In the genomic region with DNA sequence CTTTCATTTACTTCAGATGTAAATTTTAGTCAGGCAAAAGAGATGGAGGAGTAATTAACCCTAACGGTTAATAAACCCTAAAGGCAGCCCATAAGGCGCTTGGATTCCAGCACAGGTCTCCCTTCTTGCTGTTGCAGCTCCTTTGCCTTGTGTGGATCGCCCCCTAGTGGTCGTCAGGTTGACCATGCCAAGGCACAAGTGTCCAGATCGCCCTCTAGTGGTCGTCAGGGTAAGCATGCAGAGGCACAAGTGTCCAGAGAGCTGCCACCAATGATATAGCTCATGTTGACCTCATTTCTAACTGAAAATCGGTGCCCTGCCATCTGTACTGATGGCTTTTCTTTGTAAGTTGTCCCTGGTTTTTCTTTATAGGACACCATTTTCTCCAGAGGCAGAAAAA, we compare ENCODE assay signal across 9 mouse cellular contexts. TPM values are rescaled to one million over a fixed set of nuclear protein-coding genes. Genes with fewer than 3 reads are reported as not detected.
DNase-seq lines count a peak whose midpoint lies in the region; ATAC-seq lines count a peak whose summit lies in the region.
"Had no signal": no experiment of that assay in that cellular context is flagged by ENCODE, and none has a peak within 500 bp of the region (broad histone marks: within the 10 kb centered on the region; RNA-seq: fewer than 3 reads in every experiment).

No protein-coding gene starts in this region.

- no peaks in the 10 kb centered on the region for H3K36me3 ChIP-seq in heart, embryonic 11.5 days (ENCODE audit: control insufficient read depth, insufficient read depth, low read length)
- H3K36me3 ChIP-seq: stomach, embryonic 15.5 days had no signal

- no peak for ATAC-seq in heart, embryonic 11.5 days (replicated peaks; ENCODE audit: insufficient number of reproducible peaks, low FRiP score, low TSS enrichment)

- H3K27ac ChIP-seq in heart, embryonic 11.5 days (ENCODE audit: low read depth, low read length), result no peak overlapping the region
- H3K27ac ChIP-seq: stomach, embryonic 15.5 days had no signal

- no peaks in the 10 kb centered on the region for H3K4me1 ChIP-seq in heart, embryonic 11.5 days (ENCODE audit: control insufficient read depth, insufficient read depth, low read length)
- H3K4me1 ChIP-seq: stomach, embryonic 15.5 days had no signal

- H3K9ac ChIP-seq in heart, embryonic 11.5 days (ENCODE audit: low read depth, low read length), result no peak overlapping the region
- H3K9ac ChIP-seq: stomach, embryonic 15.5 days had no signal

- H3K27me3 ChIP-seq in heart, embryonic 11.5 days (ENCODE audit: control insufficient read depth, insufficient read depth, low read length), result no peaks in the 10 kb centered on the region
- H3K27me3 ChIP-seq: stomach, embryonic 15.5 days had no signal

- no peak overlapping the region for H3K4me2 ChIP-seq in heart, embryonic 11.5 days
- H3K4me2 ChIP-seq: stomach, embryonic 15.5 days had no signal

- 25% methylated on average over 7 of the region's 7 CpGs for WGBS in heart, embryonic 11.5 days (ENCODE audit: insufficient replicate concordance)

- DNase-seq in heart, adult 18-20 months, result peak; percentile 72 to 89
- peak; percentile 77 for DNase-seq in adrenal gland, adult 2 months
- DNase-seq in embryo, embryonic 10 days (ENCODE audit: low spot score), result peak; percentile 94
- peak; percentile 19 to 68 for DNase-seq in heart, adult 9 months (ENCODE audit: low spot score in 2 of 2)
- DNase-seq in layer of hippocampus, postnatal 36 days, result peak; percentile 64 to 69
- DNase-seq in mesoderm, embryonic 11.5 days (ENCODE audit: low read depth, low spot score), result peak; percentile 93
- peak; percentile 59 to 68 for DNase-seq in spleen, postnatal 36 days (ENCODE audit: low spot score in 2 of 2)

- no peak overlapping the region for H3K4me3 ChIP-seq in heart, embryonic 11.5 days (ENCODE audit: low read depth, low read length)
- H3K4me3 ChIP-seq: stomach, embryonic 15.5 days had no signal

- no peaks in the 10 kb centered on the region for H3K9me3 ChIP-seq in heart, embryonic 11.5 days (replicated peaks; ENCODE audit: control insufficient read depth, low read length)
- H3K9me3 ChIP-seq: stomach, embryonic 15.5 days had no signal

RNA-seq across cellular contexts. Expression of gene Msx2, which starts 46.4 kb away (rescaled TPM):
- under 1 TPM; 0.36 to 0.69 TPM for total RNA-seq in heart, adult 18-20 months (2021)
- polyA plus RNA-seq in heart, embryonic 11.5 days (2014; fragmentation: Nextera tagmentation; extraction: Ambion mirVana), result 10.8 and 10.9 TPM in 2 replicates
- under 1 TPM; 0.14 to 0.69 TPM for total RNA-seq in adrenal gland, adult 2 months (2021)
- 0.75 and 1.1 TPM in 2 replicates for polyA plus RNA-seq in adrenal gland, adult 2 months (2012; rRNA removed)
- total RNA-seq in layer of hippocampus, postnatal 36 days (2021), result under 1 TPM; 0.55 to 0.66 TPM

RNA-seq across cellular contexts. Expression of gene Sptlc1, which starts 49.3 kb away (rescaled TPM):
- 10 to 100 TPM; 12.2 to 14.8 TPM for total RNA-seq in heart, adult 18-20 months (2021)
- polyA plus RNA-seq in heart, embryonic 11.5 days (2014; fragmentation: Nextera tagmentation; extraction: Ambion mirVana), result 20.9 and 22.3 TPM in 2 replicates
- total RNA-seq in adrenal gland, adult 2 months (2021), result 10 to 100 TPM; 62.4 to 65.5 TPM
- polyA plus RNA-seq in adrenal gland, adult 2 months (2012; rRNA removed), result 20.1 and 24.3 TPM in 2 replicates
- 10 to 100 TPM; 28.1 to 31.5 TPM for total RNA-seq in layer of hippocampus, postnatal 36 days (2021)

Comparison
In these comparisons a context has a peak if more than half of its experiments do, and no peak if none do; other contexts are left out.
1. DNase-seq: peak in every context shown above with its lines; median percentile 94 in embryo, embryonic 10 days; 93 in mesoderm, embryonic 11.5 days; 80 in heart, adult 18-20 months; 77 in adrenal gland, adult 2 months; 66 in layer of hippocampus, postnatal 36 days; 64 in spleen, postnatal 36 days; 44 in heart, adult 9 months.